Mouse (Mus musculus) liver, embryonic 13.5 days (tissue): Measurements from ENCODE around the gene Idh1. TPM values are rescaled to one million over a fixed set of nuclear protein-coding genes. Genes with fewer than 3 reads are reported as not detected.
A peak's percentile ranks its signal among the peaks of the same experiment; 100 is the strongest.
"Not testable (repeated sequence)": the region's sequence is repeated elsewhere in the genome, so short reads cannot be mapped to it uniquely, and the experiment has no call there.

Experiments used
- ATAC-seq: fragments of 200-750 bp; cut with Nextera tagmentation; 2 replicates; pipeline ENCODE4 v1.8.0; 2017; ENCODE audit warnings: low read depth, mild to moderate bottlenecking, moderate number of reproducible peaks, moderate library complexity
- DNase-seq: peaks from one replicate; pipeline ENCODE4 v3.0.0; 2022
- H3K27ac ChIP-seq: fragments of 300-500 bp; sonication (generic); 2 replicates; pipeline ENCODE4 v1.5.1; 2015; ENCODE audit warnings: moderate library complexity, mild to moderate bottlenecking, inconsistent platforms
- H3K27me3 ChIP-seq: fragments of 300-500 bp; sonication (generic); 2 replicates; pipeline ENCODE4 v1.6.1; 2015; ENCODE audit warnings: mild to moderate bottlenecking, inconsistent platforms
- H3K36me3 ChIP-seq: fragments of 300-500 bp; sonication (generic); 2 replicates; pipeline ENCODE4 v1.6.1; 2015; ENCODE audit warnings: mild to moderate bottlenecking, inconsistent platforms
- H3K4me1 ChIP-seq: fragments of 300-500 bp; sonication (generic); replicated peaks from 2 replicates; pipeline ENCODE4 v1.6.1; 2015; ENCODE audit warnings: inconsistent platforms
- H3K4me2 ChIP-seq: fragments of 300-500 bp; sonication (generic); 2 replicates; pipeline ENCODE4 v1.6.1; 2015; ENCODE audit warnings: inconsistent platforms, mild to moderate bottlenecking, moderate library complexity
- H3K4me3 ChIP-seq: fragments of 300-500 bp; sonication (generic); replicated peaks from 2 replicates; pipeline ENCODE4 v1.5.1; 2015; ENCODE audit warnings: mild to moderate bottlenecking, inconsistent platforms
- H3K9ac ChIP-seq: fragments of 300-500 bp; sonication (generic); 2 replicates; pipeline ENCODE4 v1.6.1; 2015; ENCODE audit warnings: mild to moderate bottlenecking, inconsistent platforms
- H3K9me3 ChIP-seq: fragments of 300-500 bp; sonication (generic); replicated peaks from 2 replicates; pipeline ENCODE4 v1.6.1; 2016; ENCODE audit warnings: inconsistent platforms
- WGBS: fragments of 180-500 bp; shearing (Covaris S2); methylation state at CpG from one replicate; pipeline ENCODE4 v1.1.7; 2015; ENCODE audit not compliant: insufficient replicate concordance; 5-methylcytosine and 5-hydroxymethylcytosine counted together
- polyA plus RNA-seq: library from polyadenylated mRNA; unstranded; fragments of >200 nt; fragmentation: Nextera tagmentation; extraction: Ambion mirVana; gene quantifications from 2 replicates; pipeline ENCODE4 v1.2.1, GENCODE M21; 2015

The Idh1 gene
- 83.9 and 100 TPM in 2 replicates for polyA plus RNA-seq

- Histone ChIP-seq H3K4me2 (peak within 1 kb of the TSS; percentile 84), H3K4me3 (peak within 1 kb of the TSS; percentile 91), H3K9me3 (no peaks in the 10 kb centered on the region), H3K4me1 (peaks cover 27% of the 10 kb centered on the region), H3K27me3 (no peaks in the 10 kb centered on the region), H3K9ac (peak within 1 kb of the TSS; percentile 93), H3K36me3 (no peaks in the 10 kb centered on the region), H3K27ac (peak within 1 kb of the TSS; percentile 90)
- ATAC-seq (peak; percentile 96), DNase-seq (peak; percentile 95)
- WGBS = under 1% methylated on average over 70 of the region's 71 CpGs
These were observed at the start of gene Idh1, which contains the start of gene Pikfyve for GRCm38 (mm10) chr1:65186287-65187073. Idh1 (minus strand) TSS chr1:65186500. Pikfyve (plus strand) TSS chr1:65186683.

- Histone ChIP-seq H3K4me2 (no peak overlapping the region), H3K27ac (no peak overlapping the region), H3K36me3 (peaks cover 13% of the 10 kb centered on the region), H3K9ac (no peak overlapping the region), H3K9me3 (no peaks in the 10 kb centered on the region), H3K4me3 (no peak overlapping the region), H3K27me3 (no peaks in the 10 kb centered on the region), H3K4me1 (no peaks in the 10 kb centered on the region)
- ATAC-seq (no peak), DNase-seq (no peak)
- 71% methylated on average over 1 of the region's 1 CpGs for WGBS
These were observed 44.3 kb upstream of the Idh1 start for GRCm38 (mm10) chr1:65230566-65230965.

- not testable (repeated sequence) for H3K4me1 ChIP-seq, H3K4me2 ChIP-seq, H3K36me3 ChIP-seq, H3K9ac ChIP-seq, DNase-seq, H3K27me3 ChIP-seq, ATAC-seq, H3K4me3 ChIP-seq, H3K9me3 ChIP-seq, H3K27ac ChIP-seq
- WGBS = 74% methylated on average over 3 of the region's 3 CpGs
These were observed 43.5 kb upstream of the Idh1 start for GRCm38 (mm10) chr1:65229768-65230167.

GRCm38 (mm10) chr1:65227681-65228080 lies 41.4 kb upstream of the Idh1 start:
- ATAC-seq (no peak), DNase-seq (no peak)
- WGBS = 71% methylated on average over 2 of the region's 2 CpGs
- no peak overlapping the region for H3K9ac ChIP-seq
- no peak overlapping the region for H3K27ac ChIP-seq
- H3K36me3 ChIP-seq = peaks cover 11% of the 10 kb centered on the region
- H3K4me3 ChIP-seq = no peak overlapping the region
- H3K9me3 ChIP-seq = no peaks in the 10 kb centered on the region
- H3K27me3 ChIP-seq = no peaks in the 10 kb centered on the region
- no peak overlapping the region for H3K4me2 ChIP-seq
- no peaks in the 10 kb centered on the region for H3K4me1 ChIP-seq

- Histone ChIP-seq H3K9me3 (no peaks in the 10 kb centered on the region), H3K4me3 (no peak overlapping the region), H3K4me2 (no peak overlapping the region), H3K27ac (no peak overlapping the region), H3K9ac (no peak overlapping the region), H3K36me3 (peaks cover 21% of the 10 kb centered on the region), H3K27me3 (no peaks in the 10 kb centered on the region), H3K4me1 (no peaks in the 10 kb centered on the region)
- DNase-seq (no peak), ATAC-seq (no peak)
- 83% methylated on average over 2 of the region's 2 CpGs for WGBS
These were observed 37.4 kb upstream of the Idh1 start for GRCm38 (mm10) chr1:65223654-65224053.

- no peaks in the 10 kb centered on the region for H3K4me1 ChIP-seq
- H3K4me2 ChIP-seq = no peak overlapping the region
- H3K4me3 ChIP-seq = no peak overlapping the region
- DNase-seq (no peak), ATAC-seq (no peak)
- no peak overlapping the region for H3K27ac ChIP-seq
- H3K27me3 ChIP-seq = no peaks in the 10 kb centered on the region
- no peak overlapping the region for H3K9ac ChIP-seq
- no peaks in the 10 kb centered on the region for H3K9me3 ChIP-seq
- H3K36me3 ChIP-seq = peaks cover 19% of the 10 kb centered on the region
- WGBS = 95% methylated on average over 1 of the region's 1 CpGs
These were observed 31.7 kb upstream of the Idh1 start for GRCm38 (mm10) chr1:65217972-65218371.

GRCm38 (mm10) chr1:65217567-65217966 lies 31.3 kb upstream of the Idh1 start:
- Histone ChIP-seq H3K9me3 (no peaks in the 10 kb centered on the region), H3K9ac (no peak overlapping the region), H3K36me3 (peaks cover 19% of the 10 kb centered on the region), H3K27ac (no peak overlapping the region), H3K4me1 (no peaks in the 10 kb centered on the region), H3K27me3 (no peaks in the 10 kb centered on the region), H3K4me3 (no peak overlapping the region), H3K4me2 (no peak overlapping the region)
- WGBS = 74% methylated on average over 2 of the region's 2 CpGs
- no peak for ATAC-seq
- no peak for DNase-seq

- Histone ChIP-seq H3K9me3 (no peaks in the 10 kb centered on the region), H3K4me2 (no peak overlapping the region), H3K4me3 (no peak overlapping the region), H3K27me3 (no peaks in the 10 kb centered on the region), H3K27ac (no peak overlapping the region), H3K9ac (no peak overlapping the region), H3K4me1 (no peaks in the 10 kb centered on the region), H3K36me3 (peaks cover 35% of the 10 kb centered on the region)
- WGBS = 64% methylated on average over 2 of the region's 2 CpGs
- no peak for DNase-seq
- ATAC-seq = no peak
These were observed 26.9 kb upstream of the Idh1 start for GRCm38 (mm10) chr1:65213214-65213613.

GRCm38 (mm10) chr1:65204299-65204698 lies 18.0 kb upstream of the Idh1 start:
- no peak for ATAC-seq
- H3K9ac ChIP-seq = no peak overlapping the region
- H3K27me3 ChIP-seq = no peaks in the 10 kb centered on the region

GRCm38 (mm10) chr1:65198861-65199260 lies 12.6 kb upstream of the Idh1 start:
- H3K9me3 ChIP-seq = no peaks in the 10 kb centered on the region
- H3K9ac ChIP-seq = no peak overlapping the region
- H3K4me3 ChIP-seq = no peak overlapping the region
- H3K27me3 ChIP-seq = no peaks in the 10 kb centered on the region
- H3K4me1 ChIP-seq = peaks cover 4% of the 10 kb centered on the region; the same call in 1 of the 2 replicates
- no peak overlapping the region for H3K27ac ChIP-seq
- DNase-seq = no peak
- no peak for ATAC-seq
- H3K4me2 ChIP-seq = no peak overlapping the region
- H3K36me3 ChIP-seq = peaks cover 32% of the 10 kb centered on the region
- 83% methylated on average over 2 of the region's 2 CpGs for WGBS

More at GRCm38 (mm10) chr1:65204299-65204698, 18.0 kb upstream of the Idh1 start:
- no peak overlapping the region for H3K27ac ChIP-seq
- DNase-seq = no peak
- no peaks in the 10 kb centered on the region for H3K9me3 ChIP-seq
- H3K4me3 ChIP-seq = no peak overlapping the region
- H3K4me1 ChIP-seq = no peaks in the 10 kb centered on the region
- H3K4me2 ChIP-seq = no peak overlapping the region
- WGBS = 78% methylated on average over 1 of the region's 1 CpGs
- peaks cover 51% of the 10 kb centered on the region for H3K36me3 ChIP-seq

- H3K4me2 ChIP-seq = no peak overlapping the region
- 59% methylated on average over 2 of the region's 2 CpGs for WGBS
- H3K27ac ChIP-seq = no peak overlapping the region
- peaks cover 4% of the 10 kb centered on the region; the same call in 1 of the 2 replicates for H3K4me1 ChIP-seq
- peak; percentile 41; the same call in 1 of the 2 replicates for ATAC-seq
- no peaks in the 10 kb centered on the region for H3K27me3 ChIP-seq
- H3K4me3 ChIP-seq = no peak overlapping the region
- H3K36me3 ChIP-seq = peaks cover 31% of the 10 kb centered on the region
- DNase-seq = no peak
- no peak overlapping the region for H3K9ac ChIP-seq
- H3K9me3 ChIP-seq = no peaks in the 10 kb centered on the region
These were observed 12.1 kb upstream of the Idh1 start for GRCm38 (mm10) chr1:65198425-65198824.

- H3K4me3 ChIP-seq = no peak overlapping the region
- no peak for ATAC-seq
These were observed 6.9 kb upstream of the Idh1 start for GRCm38 (mm10) chr1:65193226-65193625.

More at GRCm38 (mm10) chr1:65193226-65193625, 6.9 kb upstream of the Idh1 start:
- Histone ChIP-seq H3K9ac (no peak overlapping the region), H3K27me3 (no peaks in the 10 kb centered on the region), H3K4me2 (no peak overlapping the region), H3K27ac (no peak overlapping the region), H3K36me3 (peaks cover 40% of the 10 kb centered on the region), H3K9me3 (no peaks in the 10 kb centered on the region), H3K4me1 (peaks cover 9% of the 10 kb centered on the region)
- WGBS = 87% methylated on average over 2 of the region's 2 CpGs
- no peak for DNase-seq
